Mouse (Mus musculus) midbrain, embryonic 11.5 days (tissue): ENCODE data around the gene Fjx1. TPM values are rescaled to one million over a fixed set of nuclear protein-coding genes. Genes with fewer than 3 reads are reported as not detected.

Source experiments
- ATAC-seq: fragments of 200-750 bp; cut with Nextera tagmentation; 2 replicates; pipeline ENCODE4 v1.8.0; 2017; ENCODE audit warnings: moderate TSS enrichment, moderate library complexity; ENCODE audit not compliant: low FRiP score
- DNase-seq: peaks from one replicate; pipeline ENCODE4 v3.0.0; 2015; ENCODE audit warnings: low spot score; ENCODE audit errors: missing footprints
- H3K27ac ChIP-seq: fragments of 300-500 bp; sonication (generic); 2 replicates; pipeline ENCODE4 v1.5.1; 2014; ENCODE audit warnings: low read depth, low read length
- H3K27me3 ChIP-seq: fragments of 300-500 bp; sonication (generic); 2 replicates; pipeline ENCODE4 v1.6.1; 2014; ENCODE audit warnings: mild to moderate bottlenecking, low read length, moderate library complexity, mixed read lengths; ENCODE audit not compliant: control insufficient read depth, insufficient read depth
- H3K36me3 ChIP-seq: fragments of 300-500 bp; sonication (generic); 2 replicates; pipeline ENCODE4 v1.6.1; 2014; ENCODE audit warnings: mild to moderate bottlenecking, low read length, moderate library complexity, mixed read lengths; ENCODE audit not compliant: control insufficient read depth, insufficient read depth
- H3K4me1 ChIP-seq: fragments of 300-500 bp; sonication (generic); 2 replicates; pipeline ENCODE4 v1.6.1; 2014; ENCODE audit warnings: low read length; ENCODE audit not compliant: control insufficient read depth, insufficient read depth
- H3K4me2 ChIP-seq: fragments of 300-500 bp; sonication (generic); 2 replicates; pipeline ENCODE4 v1.6.1; 2014; ENCODE audit warnings: mild to moderate bottlenecking, moderate library complexity
- H3K4me3 ChIP-seq: fragments of 300-500 bp; sonication (generic); 2 replicates; pipeline ENCODE4 v1.5.1; 2014; ENCODE audit warnings: low read depth, low read length
- H3K9ac ChIP-seq: fragments of 300-500 bp; sonication (generic); 2 replicates; pipeline ENCODE4 v1.6.1; 2014; ENCODE audit warnings: low read length
- H3K9me3 ChIP-seq: fragments of 300-500 bp; sonication (generic); 2 replicates; pipeline ENCODE4 v1.6.1; 2016; ENCODE audit warnings: low read length; ENCODE audit not compliant: control insufficient read depth
- whole genome bisulfite sequencing: fragments of 180-500 bp; shearing (Covaris S2); extraction: QIAGEN DNeasy Blood & Tissue Kit; methylation state at CpG from one replicate; pipeline ENCODE4 v1.1.7; 2014; 5-methylcytosine and 5-hydroxymethylcytosine counted together
- polyA plus RNA-seq: library from polyadenylated mRNA; unstranded; fragments of >200 nt; fragmentation: Nextera tagmentation; extraction: Ambion mirVana; gene quantifications from 2 replicates; pipeline ENCODE4 v1.2.1, GENCODE M21; 2014

The Fjx1 gene
- polyA plus RNA-seq, 1 experiment from 2014 or later, result 25.5 TPM

GRCm38 (mm10) chr2:102407363-102408184, 44.7 kb downstream of the Fjx1 start, which contains the start of gene Trim44:
TSS of gene Trim44 (minus strand) at chr2:102407828.
- WGBS, result 36% methylated on average over 14 of the region's 14 CpGs
- H3K4me3 ChIP-seq, result no peak within 1 kb of the TSS
- ATAC-seq, result no peak
- H3K27me3 ChIP-seq, result no peaks in the 10 kb centered on the region
- H3K36me3 ChIP-seq, result no peaks in the 10 kb centered on the region
- DNase-seq, result peak; percentile 86
- H3K9me3 ChIP-seq, result no peaks in the 10 kb centered on the region
- no peak within 1 kb of the TSS for H3K27ac ChIP-seq
- no peak within 1 kb of the TSS for H3K4me2 ChIP-seq
- H3K4me1 ChIP-seq, result peaks cover 3% of the 10 kb centered on the region
- H3K9ac ChIP-seq, result no peak within 1 kb of the TSS

- no peak for ATAC-seq
- H3K4me1 ChIP-seq, result peaks cover 3% of the 10 kb centered on the region
- no peaks in the 10 kb centered on the region for H3K27me3 ChIP-seq
- peak; percentile 67 for DNase-seq
- no peaks in the 10 kb centered on the region for H3K36me3 ChIP-seq
- 77% methylated on average over 4 of the region's 4 CpGs for WGBS
- no peak overlapping the region for H3K4me3 ChIP-seq
- H3K4me2 ChIP-seq, result no peak overlapping the region
- no peaks in the 10 kb centered on the region for H3K9me3 ChIP-seq
- H3K27ac ChIP-seq, result no peak overlapping the region
- no peak overlapping the region for H3K9ac ChIP-seq
Observed at GRCm38 (mm10) chr2:102406324-102407304, 45.7 kb downstream of the Fjx1 start.

- H3K27me3 ChIP-seq, result no peaks in the 10 kb centered on the region
- no peak overlapping the region for H3K9ac ChIP-seq
- WGBS, result 75% methylated on average over 5 of the region's 5 CpGs
- H3K36me3 ChIP-seq, result no peaks in the 10 kb centered on the region
- H3K27ac ChIP-seq, result no peak overlapping the region
- ATAC-seq (no peak), DNase-seq (no peak)
- peaks cover 21% of the 10 kb centered on the region for H3K4me1 ChIP-seq
- no peaks in the 10 kb centered on the region for H3K9me3 ChIP-seq
- H3K4me2 ChIP-seq, result no peak overlapping the region
- no peak overlapping the region for H3K4me3 ChIP-seq
Observed at GRCm38 (mm10) chr2:102403982-102404381, 48.3 kb downstream of the Fjx1 start.

- H3K4me1 ChIP-seq, result peaks cover 21% of the 10 kb centered on the region
- 87% methylated on average over 4 of the region's 4 CpGs for WGBS
- ATAC-seq (no peak), DNase-seq (peak; percentile 66)
- H3K27ac ChIP-seq, result no peak overlapping the region
- no peak overlapping the region for H3K4me3 ChIP-seq
- no peaks in the 10 kb centered on the region for H3K27me3 ChIP-seq
- no peaks in the 10 kb centered on the region for H3K36me3 ChIP-seq
- H3K9me3 ChIP-seq, result no peaks in the 10 kb centered on the region
- H3K9ac ChIP-seq, result no peak overlapping the region
- no peak overlapping the region for H3K4me2 ChIP-seq
Observed at GRCm38 (mm10) chr2:102403306-102403705, 49.0 kb downstream of the Fjx1 start.

- peak overlapping the region; percentile 61 for H3K4me3 ChIP-seq
- no peaks in the 10 kb centered on the region for H3K27me3 ChIP-seq
- H3K36me3 ChIP-seq, result no peaks in the 10 kb centered on the region
- H3K27ac ChIP-seq, result peak overlapping the region; percentile 74
- H3K4me1 ChIP-seq, result peaks cover 17% of the 10 kb centered on the region
- H3K9ac ChIP-seq, result peak overlapping the region; percentile 79
- peak overlapping the region; percentile 60 for H3K4me2 ChIP-seq
- DNase-seq, result no peak
- H3K9me3 ChIP-seq, result no peaks in the 10 kb centered on the region
- ATAC-seq, result no peak
- WGBS, result 35% methylated on average over 6 of the region's 6 CpGs
Observed at GRCm38 (mm10) chr2:102401352-102401692, 51.0 kb downstream of the Fjx1 start.

- H3K9me3 ChIP-seq, result no peaks in the 10 kb centered on the region
- H3K9ac ChIP-seq, result peak overlapping the region; percentile 79
- peak; percentile 91 for ATAC-seq
- peaks cover 17% of the 10 kb centered on the region for H3K4me1 ChIP-seq
- H3K27ac ChIP-seq, result peak overlapping the region; percentile 74
- no peaks in the 10 kb centered on the region for H3K27me3 ChIP-seq
- H3K4me3 ChIP-seq, result peak overlapping the region; percentile 61
- H3K4me2 ChIP-seq, result peak overlapping the region; percentile 60
- no peaks in the 10 kb centered on the region for H3K36me3 ChIP-seq
- peak; percentile 98 for DNase-seq
- WGBS, result under 1% methylated on average over 88 of the region's 94 CpGs
Observed at GRCm38 (mm10) chr2:102400605-102401351, 51.5 kb downstream of the Fjx1 start.

GRCm38 (mm10) chr2:102399864-102400604, 52.3 kb downstream of the Fjx1 start:
- peak; percentile 50; the same call in 1 of the 2 replicates for ATAC-seq
- H3K9me3 ChIP-seq, result no peaks in the 10 kb centered on the region
- DNase-seq, result peak; percentile 95

More at GRCm38 (mm10) chr2:102399864-102400604, 52.3 kb downstream of the Fjx1 start:
- Histone ChIP-seq H3K4me3 (peak overlapping the region; percentile 61), H3K9ac (peak overlapping the region; percentile 79), H3K4me1 (peaks cover 17% of the 10 kb centered on the region), H3K27me3 (no peaks in the 10 kb centered on the region), H3K36me3 (no peaks in the 10 kb centered on the region), H3K27ac (peak overlapping the region; percentile 74), H3K4me2 (peak overlapping the region; percentile 60)
- 39% methylated on average over 48 of the region's 48 CpGs for WGBS
